Mouse (Mus musculus) testis, adult 2 months (tissue): Measurements from ENCODE around the gene Shld2. TPM values are rescaled to one million over a fixed set of nuclear protein-coding genes. Genes with fewer than 3 reads are reported as not detected.

Experiments
- H3K27ac ChIP-seq: fragments of 200-500 bp; 2 replicates; pipeline ENCODE4 v1.5.1; 2012; ENCODE audit warnings: low read depth, low read length; ENCODE audit not compliant: control insufficient read depth, insufficient read depth
- H3K27me3 ChIP-seq: fragments of 200-500 bp; 2 replicates; pipeline ENCODE4 v1.6.1; 2012; ENCODE audit warnings: mild to moderate bottlenecking, low read length, moderate library complexity; ENCODE audit not compliant: control insufficient read depth, insufficient read depth
- H3K36me3 ChIP-seq: fragments of 200-500 bp; 2 replicates; pipeline ENCODE4 v1.6.1; 2012; ENCODE audit warnings: mild to moderate bottlenecking, low read length; ENCODE audit not compliant: control insufficient read depth, insufficient read depth
- H3K4me1 ChIP-seq: fragments of 200-500 bp; 2 replicates; pipeline ENCODE4 v1.6.1; 2012; ENCODE audit warnings: low read length; ENCODE audit not compliant: control insufficient read depth, insufficient read depth
- H3K4me3 ChIP-seq: fragments of 200-500 bp; 2 replicates; pipeline ENCODE4 v1.5.1; 2012; ENCODE audit warnings: low read depth, mild to moderate bottlenecking, low read length, moderate library complexity, mixed read lengths; ENCODE audit not compliant: control insufficient read depth
- CTCF ChIP-seq: fragments of 200-500 bp; IDR thresholded peaks from 2 replicates; pipeline ENCODE4 v1.5.1; 2012; ENCODE audit warnings: low read depth, mild to moderate bottlenecking, inconsistent platforms, low read length, moderate library complexity; ENCODE audit not compliant: control insufficient read depth, insufficient read depth, insufficient replicate concordance
- POLR2A ChIP-seq: fragments of 200-500 bp; IDR thresholded peaks from 2 replicates; pipeline ENCODE4 v1.6.1; 2012; ENCODE audit warnings: low read depth, mild to moderate bottlenecking, inconsistent platforms, low read length, moderate library complexity; ENCODE audit not compliant: control insufficient read depth
- polyA plus RNA-seq: library from polyadenylated mRNA; depleted of rRNA; stranded (reverse); fragments of >200 nt; gene quantifications from 2 replicates; pipeline ENCODE4 v1.2.3, GENCODE M21; 2012

Shld2 gene
- polyA plus RNA-seq, 1 experiment: 1.5 TPM

- H3K4me3 ChIP-seq: no peak overlapping the region
- no peaks in the 10 kb centered on the region for H3K36me3 ChIP-seq
- no peaks in the 10 kb centered on the region for H3K27me3 ChIP-seq
- no peak overlapping the region for H3K27ac ChIP-seq
- no peak for TF ChIP-seq CTCF
- no peak for TF ChIP-seq POLR2A
- H3K4me1 ChIP-seq: peaks cover 6% of the 10 kb centered on the region
Observed at GRCm38 (mm10) chr14:34351660-34352059, 41.4 kb upstream of the Shld2 start.

DNA sequence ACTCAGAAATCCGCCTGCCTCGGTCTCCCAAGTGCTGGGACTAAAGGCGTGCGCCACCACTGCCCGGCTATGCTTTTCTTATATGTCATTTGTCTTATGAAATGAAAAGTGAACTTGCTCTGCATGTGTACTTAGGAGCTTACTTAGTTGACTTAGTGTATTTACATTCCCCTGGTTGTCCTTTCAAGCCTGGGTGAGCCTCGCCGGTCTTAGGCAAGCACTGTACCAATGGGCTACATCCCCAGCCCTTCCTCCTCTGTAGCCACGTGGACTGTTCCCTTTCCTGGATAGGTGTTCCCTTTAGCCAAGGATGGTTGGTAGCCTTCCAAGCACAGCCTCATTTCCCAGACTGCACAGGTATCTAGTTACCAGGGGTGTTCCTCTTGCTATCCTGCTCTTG is 38.7 kb upstream of the Shld2 start:
- Histone ChIP-seq H3K4me1 (peaks cover 6% of the 10 kb centered on the region), H3K27ac (no peak overlapping the region), H3K4me3 (no peak overlapping the region), H3K36me3 (no peaks in the 10 kb centered on the region), H3K27me3 (no peaks in the 10 kb centered on the region)
- TF ChIP-seq CTCF: no peak
- no peak for TF ChIP-seq POLR2A

- TF ChIP-seq CTCF (no peak), POLR2A (no peak)
- Histone ChIP-seq H3K27ac (no peak overlapping the region), H3K4me1 (peaks cover 6% of the 10 kb centered on the region), H3K36me3 (no peaks in the 10 kb centered on the region), H3K4me3 (no peak overlapping the region), H3K27me3 (no peaks in the 10 kb centered on the region)
Observed at GRCm38 (mm10) chr14:34348301-34348700, 38.0 kb upstream of the Shld2 start.

- TF ChIP-seq POLR2A: no peak
- TF ChIP-seq CTCF: no peak
- Histone ChIP-seq H3K27ac (no peak overlapping the region), H3K4me3 (no peak overlapping the region), H3K36me3 (no peaks in the 10 kb centered on the region), H3K27me3 (no peaks in the 10 kb centered on the region), H3K4me1 (peaks cover 4% of the 10 kb centered on the region)
Observed at GRCm38 (mm10) chr14:34347084-34347483, 36.8 kb upstream of the Shld2 start.

DNA sequence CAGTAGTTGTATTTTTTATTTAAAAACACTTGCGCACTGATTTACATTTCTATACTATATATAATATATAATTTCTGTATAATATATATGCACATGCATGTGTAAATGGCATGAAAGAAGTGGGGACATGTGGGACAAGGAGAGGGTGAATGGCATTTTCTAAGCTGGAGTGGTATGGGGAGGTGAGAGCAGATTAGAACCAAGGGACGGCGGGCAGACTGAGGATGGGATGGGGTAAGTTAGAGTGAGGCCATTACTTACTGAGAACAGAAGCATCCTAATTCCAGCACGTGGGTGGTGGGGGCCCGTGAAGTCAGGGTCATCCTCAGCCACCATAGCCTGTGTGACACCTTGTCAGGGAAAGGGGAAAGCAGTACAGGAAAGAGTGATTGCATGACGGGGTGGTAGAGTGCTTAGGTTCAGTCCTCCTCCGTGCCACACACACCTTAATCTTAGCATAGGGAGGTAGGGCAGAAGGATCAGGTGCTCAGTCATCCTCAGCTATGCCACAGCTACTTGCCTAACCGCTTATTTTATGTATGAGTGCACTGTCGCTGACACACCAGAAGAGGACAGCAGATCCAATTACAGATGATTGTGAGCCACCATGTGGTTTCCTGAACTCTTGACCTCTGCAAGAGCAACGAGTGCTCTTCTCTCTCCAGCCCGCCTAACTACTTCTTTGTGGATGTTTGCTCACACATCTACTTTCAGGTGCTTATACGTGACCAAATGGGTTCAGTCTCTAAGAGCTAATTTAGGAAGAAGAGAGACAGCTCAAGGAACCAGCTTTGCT is 35.7 kb upstream of the Shld2 start:
- Histone ChIP-seq H3K4me3 (no peak overlapping the region), H3K4me1 (no peaks in the 10 kb centered on the region), H3K36me3 (no peaks in the 10 kb centered on the region; the same call in 1 of the 2 replicates), H3K27ac (no peak overlapping the region), H3K27me3 (no peaks in the 10 kb centered on the region)
- TF ChIP-seq POLR2A (no peak), CTCF (no peak)

- Histone ChIP-seq H3K4me3 (no peak overlapping the region), H3K27ac (no peak overlapping the region), H3K4me1 (no peaks in the 10 kb centered on the region), H3K27me3 (no peaks in the 10 kb centered on the region), H3K36me3 (no peaks in the 10 kb centered on the region; the same call in 1 of the 2 replicates)
- TF ChIP-seq POLR2A (no peak), CTCF (no peak)
Observed at GRCm38 (mm10) chr14:34344361-34344760, 34.1 kb upstream of the Shld2 start.

GRCm38 (mm10) chr14:34343078-34343477 is 32.8 kb upstream of the Shld2 start:
- no peak overlapping the region for H3K4me3 ChIP-seq
- H3K36me3 ChIP-seq: no peaks in the 10 kb centered on the region; the same call in 1 of the 2 replicates
- no peak for TF ChIP-seq POLR2A
- no peak for TF ChIP-seq CTCF
- H3K27me3 ChIP-seq: no peaks in the 10 kb centered on the region
- no peaks in the 10 kb centered on the region for H3K4me1 ChIP-seq
- no peak overlapping the region for H3K27ac ChIP-seq
